ENCODE assay signal across 22 mouse cellular contexts in the genomic region with DNA sequence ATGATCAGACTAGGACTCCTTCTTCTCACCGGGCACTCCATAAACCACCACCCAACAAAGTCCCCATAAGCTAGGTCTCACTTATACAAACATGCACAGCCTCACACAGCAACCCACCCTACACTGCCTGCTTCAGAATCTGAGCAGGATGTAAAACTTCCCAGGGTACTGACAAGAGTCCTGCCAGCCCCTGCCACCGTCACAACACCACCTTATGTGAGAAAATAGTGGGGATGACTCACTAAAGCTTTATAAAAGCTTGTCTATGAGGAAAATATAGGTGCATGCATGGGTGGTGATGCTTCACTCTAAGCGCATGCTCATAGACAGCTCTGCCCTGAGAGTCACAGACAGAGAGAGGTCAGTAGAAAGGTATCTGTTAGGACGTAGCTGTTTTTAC.
"Had no signal": no experiment of that assay in that cellular context is flagged by ENCODE, and none has a peak within 500 bp of the region (broad histone marks: within the 10 kb centered on the region; RNA-seq: fewer than 3 reads in every experiment).

No protein-coding gene starts in this region.

- DNase-seq: heart, postnatal 10 days; heart, postnatal 14 days; heart, postnatal 36 days; heart, postnatal 4 days; kidney, adult 11 months; kidney, adult 18-20 months; kidney, adult 2 months; kidney, adult 8-10 months; kidney, adult 9 months; kidney, postnatal 10 days; kidney, postnatal 14 days; kidney, postnatal 25 days; kidney, postnatal 36 days; kidney, postnatal 4 days; layer of hippocampus, adult 9-11 months; layer of hippocampus, postnatal 36 days had no signal

- ATAC-seq: hindbrain, embryonic 16.5 days; hindbrain, postnatal 0 days; inflammation-experienced regulatory T-cells, adult 6 months; intestine, embryonic 15.5 days; intestine, embryonic 16.5 days; intestine, postnatal 0 days had no signal
